Mouse (Mus musculus): ENCODE measurements around the gene Scamp2.

Gene Scamp2

GRCm38 (mm10) chr9:57633481-57634024 lies 72.8 kb downstream of the Scamp2 start:
- DNase-seq: peak; percentile 65

DNA sequence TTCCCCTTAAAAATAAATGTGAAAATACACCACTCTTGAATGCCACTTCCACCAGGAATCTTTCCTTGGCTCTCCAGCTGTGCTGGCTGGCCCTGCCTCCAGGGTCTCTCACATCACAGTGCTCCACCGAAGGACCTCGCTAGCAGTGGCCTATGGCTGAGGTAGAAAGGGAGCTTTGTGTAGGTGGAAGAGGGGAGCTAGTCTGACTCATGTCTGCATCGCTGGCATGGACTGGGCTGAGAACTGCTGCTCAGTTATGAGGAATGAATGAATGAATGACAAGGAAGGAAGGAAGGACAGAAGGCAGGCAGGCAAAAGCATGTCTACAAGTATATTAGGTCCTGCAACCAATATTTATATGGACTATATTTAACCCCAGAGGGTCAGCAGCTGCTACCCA lies 76.5 kb downstream of the Scamp2 start:
- no peak for DNase-seq

GRCm38 (mm10) chr9:57637741-57638322 lies 77.1 kb downstream of the Scamp2 start:
- peak; percentile 53 for DNase-seq

Measured in thymus, postnatal 14 days (tissue).